ENCODE assay signal across 8 mouse cellular contexts in the genomic region with DNA sequence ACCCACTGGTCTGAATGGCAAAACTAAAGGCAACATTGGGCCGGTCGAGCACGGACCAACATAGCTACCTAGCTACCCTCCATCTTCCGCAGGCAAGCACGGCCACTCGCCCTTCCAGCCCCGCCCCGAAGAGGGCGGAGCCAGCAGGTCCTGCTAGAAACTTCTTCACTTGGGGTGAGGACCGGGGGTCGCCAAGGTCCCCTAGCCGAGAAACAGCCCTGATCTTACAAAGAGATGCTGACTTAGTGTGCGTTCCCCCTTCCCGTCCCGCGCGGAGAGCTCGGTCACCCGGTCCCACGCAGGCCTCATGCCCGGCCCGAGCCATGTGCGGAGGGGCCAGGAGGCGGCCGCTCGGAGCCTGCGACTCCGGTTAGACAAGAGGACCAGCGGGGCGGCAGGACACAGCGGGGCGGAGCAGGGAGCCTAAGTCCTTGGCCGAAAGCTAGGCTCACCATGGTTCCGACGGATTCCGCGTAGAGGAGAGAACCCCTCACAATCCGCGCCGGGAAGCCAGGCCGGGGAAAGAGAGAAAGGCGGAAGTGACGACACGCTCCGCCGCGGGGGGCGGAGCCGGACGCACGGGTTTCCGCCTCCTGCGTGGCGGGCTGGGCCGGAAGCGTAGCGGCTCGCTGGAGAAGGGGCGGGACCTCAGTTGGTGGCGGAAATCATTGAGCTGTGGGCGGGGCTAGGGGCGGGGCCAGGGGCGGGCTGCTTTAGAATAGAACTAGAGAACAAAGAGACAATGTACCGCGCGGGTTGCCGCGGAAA. TPM values are rescaled to one million over a fixed set of nuclear protein-coding genes. Genes with fewer than 3 reads are reported as not detected.
DNase-seq lines count a peak whose midpoint lies in the region; ATAC-seq and TF ChIP-seq lines count a peak whose summit lies in the region.

TSS of gene Cct2 (minus strand) at position 561 of the 768 bp plus-strand sequence.

- H3K27me3 ChIP-seq in embryonic facial prominence, embryonic 14.5 days (replicated peaks; ENCODE audit: control insufficient read depth, insufficient read depth, low read length): no peaks in the 10 kb centered on the region
- H3K27me3 ChIP-seq in limb, embryonic 14.5 days (ENCODE audit: control insufficient read depth, insufficient read depth, low read length): no peaks in the 10 kb centered on the region
- H3K27me3 ChIP-seq in midbrain, postnatal 0 days (ENCODE audit: insufficient read depth, low read length): no peaks in the 10 kb centered on the region

- H3K4me1 ChIP-seq in embryonic facial prominence, embryonic 14.5 days (ENCODE audit: control insufficient read depth, insufficient read depth, low read length): peaks cover 6% of the 10 kb centered on the region; the same call in 1 of the 2 replicates
- no peaks in the 10 kb centered on the region; the same call in 1 of the 2 replicates for H3K4me1 ChIP-seq in limb, embryonic 14.5 days (ENCODE audit: control insufficient read depth, insufficient read depth, low read length)
- H3K4me1 ChIP-seq in midbrain, postnatal 0 days (ENCODE audit: insufficient read depth, low read length): no peaks in the 10 kb centered on the region

- H3K9me3 ChIP-seq in embryonic facial prominence, embryonic 14.5 days (ENCODE audit: control insufficient read depth, low read length): no peaks in the 10 kb centered on the region
- H3K9me3 ChIP-seq in limb, embryonic 14.5 days (ENCODE audit: control insufficient read depth, low read length): no peaks in the 10 kb centered on the region
- no peaks in the 10 kb centered on the region for H3K9me3 ChIP-seq in midbrain, postnatal 0 days (ENCODE audit: low read length)

- H3K9ac ChIP-seq in embryonic facial prominence, embryonic 14.5 days (ENCODE audit: low read depth, low read length): peak within 1 kb of the TSS; percentile 85
- peak within 1 kb of the TSS; percentile 95 for H3K9ac ChIP-seq in limb, embryonic 14.5 days (ENCODE audit: low read depth, low read length, severe bottlenecking)
- peak within 1 kb of the TSS; percentile 83 for H3K9ac ChIP-seq in midbrain, postnatal 0 days (replicated peaks; ENCODE audit: low read length, poor library complexity, severe bottlenecking)

- under 1% methylated on average over 63 of the region's 68 CpGs for WGBS in embryonic facial prominence, embryonic 14.5 days
- 0% methylated on average over 63 of the region's 68 CpGs for WGBS in limb, embryonic 14.5 days
- 0% methylated on average over 68 of the region's 68 CpGs for WGBS in midbrain, postnatal 0 days

- H3K27ac ChIP-seq in embryonic facial prominence, embryonic 14.5 days (replicated peaks; ENCODE audit: low read depth, low read length): peak within 1 kb of the TSS; percentile 95
- H3K27ac ChIP-seq in limb, embryonic 14.5 days (replicated peaks; ENCODE audit: low read depth, low read length): peak within 1 kb of the TSS; percentile 88
- peak within 1 kb of the TSS; percentile 82 for H3K27ac ChIP-seq in midbrain, postnatal 0 days (ENCODE audit: low read depth, low read length)

- H3K4me3 ChIP-seq in embryonic facial prominence, embryonic 14.5 days (ENCODE audit: low read depth, low read length): peak within 1 kb of the TSS; percentile 87
- H3K4me3 ChIP-seq in limb, embryonic 14.5 days (replicated peaks; ENCODE audit: low read length): peak within 1 kb of the TSS; percentile 98
- peak within 1 kb of the TSS; percentile 97 for H3K4me3 ChIP-seq in midbrain, postnatal 0 days (ENCODE audit: low read depth, low read length)

- 0 out of 2 replicates have a peak, but pooled peaks have one; percentile 83 for TF ChIP-seq POLR2A in limb, embryonic 14.5 days (IDR thresholded peaks at IDR 0.05; ENCODE audit: borderline replicate concordance, extremely low read depth, insufficient read depth, insufficient read length)

- peak; percentile 94 for ATAC-seq in embryonic facial prominence, embryonic 14.5 days (ENCODE audit: low read depth)
- ATAC-seq in limb, embryonic 14.5 days (ENCODE audit: low FRiP score, low read depth): peak; percentile 93
- peak; percentile 95 for ATAC-seq in midbrain, postnatal 0 days (ENCODE audit: low FRiP score)

- H3K36me3 ChIP-seq in embryonic facial prominence, embryonic 14.5 days (ENCODE audit: control insufficient read depth, insufficient read depth, low read length): peaks cover 38% of the 10 kb centered on the region
- H3K36me3 ChIP-seq in limb, embryonic 14.5 days (ENCODE audit: control insufficient read depth, insufficient read depth, low read length): peaks cover 38% of the 10 kb centered on the region
- H3K36me3 ChIP-seq in midbrain, postnatal 0 days (ENCODE audit: insufficient read depth, low read length): peaks cover 26% of the 10 kb centered on the region

- TF ChIP-seq CTCF in midbrain, postnatal 0 days (IDR thresholded peaks at IDR 0.05): 0 out of 2 replicates have a peak, but pooled peaks have one; percentile 5

- peak; percentile 96 for DNase-seq in 3T3-L1 (ENCODE audit: low read depth, low spot score)
- DNase-seq in adrenal gland, postnatal 4 days (ENCODE audit: low spot score in 2 of 2): peak; percentile 55 to 75
- peak; percentile 98 for DNase-seq in embryonic facial prominence, embryonic 14.5 days (ENCODE audit: low spot score)
- DNase-seq in heart, adult 8-10 months (ENCODE audit: low spot score): peak; percentile 86
- peak; percentile 91 for DNase-seq in kidney, adult 9 months
- DNase-seq in limb, embryonic 14.5 days (ENCODE audit: low spot score): peak; percentile 97
- DNase-seq in midbrain, postnatal 0 days (ENCODE audit: low spot score): peak; percentile 98
- DNase-seq in spleen, postnatal 14 days (ENCODE audit: low spot score in 2 of 2): peak; percentile 83 to 89

- H3K4me2 ChIP-seq in embryonic facial prominence, embryonic 14.5 days (ENCODE audit: low read depth, low read length): peak within 1 kb of the TSS; percentile 94
- H3K4me2 ChIP-seq in limb, embryonic 14.5 days (replicated peaks; ENCODE audit: low read depth, low read length, severe bottlenecking): peak within 1 kb of the TSS; percentile 87
- peak within 1 kb of the TSS; percentile 54 for H3K4me2 ChIP-seq in midbrain, postnatal 0 days (ENCODE audit: low read depth, low read length, poor library complexity, severe bottlenecking)

RNA-seq across cellular contexts. Expression of gene Cct2, which starts in this region (rescaled TPM):
- 100 to 1,000 TPM; 264 to 274 TPM for total RNA-seq in adrenal gland, postnatal 4 days (2021)
- 266 and 276 TPM in 2 replicates for polyA plus RNA-seq in embryonic facial prominence, embryonic 14.5 days (2014; fragmentation: Nextera tagmentation; extraction: Ambion mirVana)
- total RNA-seq in heart, adult 8-10 months (2022): 100 to 1,000 TPM; 108 to 128 (median 121) TPM
- polyA plus RNA-seq in limb, embryonic 14.5 days (2012; rRNA removed): 207 and 231 TPM in 2 replicates
- polyA plus RNA-seq in limb, embryonic 14.5 days (2014; fragmentation: Nextera tagmentation; extraction: Ambion mirVana): 253 and 262 TPM in 2 replicates
- 231 and 277 TPM in 2 replicates for total RNA-seq in midbrain, postnatal 0 days (2014; rRNA removed)
- 208 and 213 TPM in 2 replicates for polyA plus RNA-seq in midbrain, postnatal 0 days (2015; fragmentation: Nextera tagmentation; extraction: Ambion mirVana)

Comparison
In these comparisons a context has a peak if more than half of its experiments do, and no peak if none do; other contexts are left out.
1. Peak in every context shown above with its lines: DNase-seq, ATAC-seq, H3K4me3 ChIP-seq and H3K27ac ChIP-seq.